Mouse (Mus musculus) ES-CJ7 (cell line): ENCODE measurements around the gene Olfr209.
A peak's percentile ranks its signal among the peaks of the same experiment; 100 is the strongest.
"Not testable (repeated sequence)": the region's sequence is repeated elsewhere in the genome, so short reads cannot be mapped to it uniquely, and the experiment has no call there.

Source experiments
- DNase-seq: peaks from one replicate; pipeline ENCODE4 v3.0.0; 2011; ENCODE audit warnings: low read depth, low spot score

Gene Olfr209

DNA sequence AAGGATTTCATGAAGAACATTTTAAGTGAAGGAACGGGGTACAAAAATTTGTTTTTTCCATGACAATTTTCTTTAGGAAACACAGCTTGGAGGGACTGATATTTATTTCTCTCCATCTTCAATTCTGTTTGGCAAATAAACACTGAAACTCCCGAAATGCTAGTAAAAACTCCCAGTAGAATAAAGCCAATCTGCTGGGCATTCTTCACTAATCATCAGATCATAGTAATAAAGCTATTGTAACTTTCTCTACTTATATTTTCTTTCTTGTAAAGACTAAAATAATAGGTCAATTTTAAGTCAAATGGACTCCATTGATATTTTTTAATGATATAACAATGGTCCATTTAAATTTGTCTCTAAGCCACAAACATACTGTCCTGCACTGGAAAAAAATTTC is at the start of gene Olfr209:
Gene Olfr209, minus strand, starts transcription at position 101 of the 400 bp plus-strand sequence.
- DNase-seq, result no peak

GRCm38 (mm10) chr16:59413475-59413874 is 49.7 kb upstream of the Olfr209 start:
- no peak for DNase-seq

DNA sequence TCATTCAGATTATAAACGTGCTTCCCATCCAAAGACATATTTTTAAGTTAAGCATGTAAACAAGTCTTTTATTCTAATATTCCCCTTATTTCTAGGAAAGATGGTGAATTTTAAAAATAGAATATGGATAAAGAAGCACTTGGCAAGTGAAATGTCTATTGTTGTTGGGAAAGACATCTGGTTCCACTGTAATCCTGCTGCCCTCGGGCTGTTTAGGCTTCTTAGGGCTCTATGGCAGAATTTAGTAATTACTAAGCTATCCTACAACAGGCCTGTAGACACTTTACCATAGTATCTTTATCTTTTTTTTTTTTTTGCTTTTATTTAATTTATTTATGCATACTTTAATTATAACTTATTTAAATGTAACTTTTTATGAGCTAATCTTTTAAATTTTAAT is 46.0 kb upstream of the Olfr209 start:
- DNase-seq, result no peak

GRCm38 (mm10) chr16:59409341-59409748 is 45.6 kb upstream of the Olfr209 start:
- no peak for DNase-seq

DNA sequence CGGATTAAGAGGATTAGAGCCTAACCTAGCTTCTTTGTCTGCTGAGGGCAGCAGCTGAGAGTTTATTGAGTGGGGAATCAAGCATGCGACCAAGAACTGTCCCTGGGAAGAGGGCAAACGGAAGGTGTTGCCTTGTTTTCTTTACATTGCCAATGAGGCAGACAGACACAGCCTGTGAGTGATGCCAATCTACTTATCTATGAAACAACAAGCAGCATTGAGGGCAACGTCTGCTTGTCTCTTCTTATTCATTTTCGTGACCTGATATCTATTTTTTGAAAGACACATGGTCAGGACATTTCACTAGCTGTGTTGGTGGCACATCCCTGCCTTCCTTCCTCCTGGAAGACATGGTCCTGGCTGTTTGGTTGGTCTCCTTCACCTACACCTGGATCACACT is 43.2 kb upstream of the Olfr209 start, which contains the start of gene Gabrr3:
Gene Gabrr3, plus strand, starts transcription at position 301 of the 400 bp plus-strand sequence.
- DNase-seq, result no peak

GRCm38 (mm10) chr16:59404798-59405197 is 41.0 kb upstream of the Olfr209 start:
- no peak for DNase-seq

- peak; percentile 61 for DNase-seq
Measured at GRCm38 (mm10) chr16:59403684-59404083, 39.9 kb upstream of the Olfr209 start.

GRCm38 (mm10) chr16:59401985-59402384 is 38.2 kb upstream of the Olfr209 start:
- no peak for DNase-seq

GRCm38 (mm10) chr16:59401102-59401501 is 37.3 kb upstream of the Olfr209 start:
- DNase-seq, result peak; percentile 32

DNA sequence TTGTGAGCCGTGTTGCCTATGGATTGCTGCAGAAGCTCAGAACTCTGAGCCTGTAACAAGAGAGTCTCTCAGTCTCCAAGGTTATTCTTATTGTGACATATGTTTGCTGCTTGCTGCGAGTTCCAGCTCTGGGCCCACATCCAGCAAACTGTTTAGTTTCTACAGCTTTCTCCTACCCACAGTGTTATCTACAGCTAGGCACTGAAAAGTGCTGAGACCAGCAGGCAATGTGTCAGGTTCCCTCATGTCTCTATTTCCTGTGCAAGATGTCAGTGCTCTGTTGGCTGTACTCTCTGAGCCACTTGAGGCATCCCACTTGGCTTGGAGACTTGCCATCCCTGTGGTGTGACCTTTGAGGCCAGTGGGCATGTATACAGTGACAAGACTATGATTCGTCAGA is 29.5 kb upstream of the Olfr209 start:
- DNase-seq, result no peak

- DNase-seq, result no peak
Measured at GRCm38 (mm10) chr16:59349146-59349545, 14.6 kb downstream of the Olfr209 start, which contains the start of gene Olfr206. TSS of gene Olfr206 (minus strand) at chr16:59349246.

DNA sequence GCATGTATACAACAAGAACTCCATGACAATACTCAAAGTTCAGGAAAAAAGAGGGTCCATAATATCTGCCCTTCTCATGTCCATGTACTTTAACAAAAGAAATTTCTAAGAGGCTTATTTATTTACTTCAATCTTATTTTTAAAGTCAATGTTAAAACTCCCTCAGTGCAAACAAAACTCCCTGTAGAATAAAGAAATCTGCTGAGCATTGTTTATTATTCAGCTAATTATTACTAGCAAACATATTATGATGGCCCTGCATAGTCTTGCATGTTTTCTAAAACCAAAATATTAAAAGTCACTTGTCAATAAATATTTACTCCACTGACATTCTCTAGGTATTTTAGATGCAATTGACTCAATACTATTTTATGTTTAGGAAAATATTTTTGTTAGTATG is 32.8 kb downstream of the Olfr209 start, which contains the start of gene Olfr205:
Gene Olfr205, minus strand, starts transcription at position 101 of the 400 bp plus-strand sequence.
- no peak for DNase-seq

DNA sequence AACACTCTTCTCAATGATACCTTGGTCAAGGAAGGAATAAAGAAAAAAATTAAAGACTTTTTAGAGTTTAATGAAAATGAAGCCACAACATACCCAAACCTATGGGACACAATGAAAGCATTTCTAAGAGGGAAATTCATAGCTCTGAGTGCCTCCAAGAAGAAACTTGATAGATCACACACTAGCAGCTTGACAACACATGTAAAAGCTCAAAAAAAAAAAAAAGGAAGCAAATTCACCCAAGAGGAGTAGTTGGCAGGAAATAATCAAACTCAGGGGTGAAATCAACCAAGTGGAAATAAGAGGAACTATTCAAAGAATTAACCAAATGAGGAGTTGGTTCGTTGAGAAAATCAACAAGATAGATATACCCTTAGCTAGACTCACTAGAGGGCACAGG is 40.5 kb downstream of the Olfr209 start:
- not testable (repeated sequence) for DNase-seq

- no peak for DNase-seq
Measured at GRCm38 (mm10) chr16:59318148-59318547, 45.6 kb downstream of the Olfr209 start, which contains the start of gene Olfr204. TSS of gene Olfr204 (minus strand) at chr16:59318248.
